Mouse (Mus musculus): ENCODE data around the gene Galnt6. TPM values are rescaled to one million over a fixed set of nuclear protein-coding genes. Genes with fewer than 3 reads are reported as not detected.

The Galnt6 gene
- polyA plus RNA-seq, 1 experiment from 2014 or later: 0.67 TPM

DNA sequence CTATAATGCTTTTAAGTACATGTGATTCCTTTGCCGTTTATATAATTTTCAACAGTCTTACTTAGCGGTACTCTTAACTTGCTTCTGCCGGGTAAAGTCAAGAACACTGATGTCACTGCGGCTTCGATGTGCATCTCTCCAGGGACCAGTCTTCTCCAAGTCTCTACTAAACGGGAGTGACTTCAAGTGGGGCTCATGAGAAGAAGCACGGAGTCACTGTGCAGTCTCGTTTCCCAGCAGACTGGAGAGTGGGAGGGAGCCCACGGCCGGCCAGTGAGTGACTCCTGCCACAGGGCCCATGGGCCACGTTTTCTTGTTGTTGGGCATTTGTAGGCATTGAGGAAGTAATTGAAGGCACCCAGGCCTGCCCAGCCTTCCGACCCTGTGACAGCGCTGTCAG lies 38.7 kb upstream of the Galnt6 start:
- Histone ChIP-seq H3K4me3 (ENCODE audit: low read length) (no peak overlapping the region), H3K4me2 (ENCODE audit: low read depth, low read length) (no peak overlapping the region), H3K9ac (ENCODE audit: low read length) (no peak overlapping the region), H3K36me3 (ENCODE audit: control insufficient read depth, insufficient read depth, low read length) (no peaks in the 10 kb centered on the region), H3K27me3 (ENCODE audit: control insufficient read depth, insufficient read depth, low read depth, low read length) (peaks cover 31% of the 10 kb centered on the region), H3K4me1 (replicated peaks; ENCODE audit: control insufficient read depth, insufficient read depth, low read length) (0 out of 2 replicates have a peak, but pooled peaks cover 3% of the 10 kb centered on the region), H3K27ac (ENCODE audit: low read length) (no peak overlapping the region), H3K9me3 (ENCODE audit: control insufficient read depth, low read length) (no peaks in the 10 kb centered on the region)
- ATAC-seq (ENCODE audit: low read depth): no peak
- WGBS: 64% methylated on average over 13 of the region's 13 CpGs

DNA sequence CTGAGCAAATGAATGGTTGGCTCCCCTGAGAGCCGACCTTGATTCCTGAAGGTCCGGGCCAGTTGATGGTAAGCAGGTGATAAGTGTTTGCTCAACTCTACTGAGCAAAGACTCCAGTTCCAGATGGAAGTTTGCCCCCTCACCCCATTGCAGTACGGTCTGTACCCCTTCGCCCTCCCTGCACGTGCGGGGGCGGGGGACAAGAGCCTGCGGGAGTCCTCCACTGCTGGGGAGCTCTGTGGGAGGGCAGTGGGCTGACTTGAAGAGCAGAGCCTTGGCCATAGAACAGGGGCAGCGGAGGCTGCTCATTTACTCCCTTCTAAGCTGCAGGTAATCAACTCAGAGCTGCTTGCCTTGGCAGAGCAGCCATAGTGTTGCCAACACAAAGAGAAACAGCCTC lies 37.6 kb upstream of the Galnt6 start:
- Histone ChIP-seq H3K27ac (ENCODE audit: low read length) (no peak overlapping the region), H3K27me3 (ENCODE audit: control insufficient read depth, insufficient read depth, low read depth, low read length) (peaks cover 41% of the 10 kb centered on the region), H3K9ac (ENCODE audit: low read length) (no peak overlapping the region), H3K4me1 (replicated peaks; ENCODE audit: control insufficient read depth, insufficient read depth, low read length) (peaks cover 6% of the 10 kb centered on the region; the same call in 1 of the 2 replicates), H3K4me3 (ENCODE audit: low read length) (no peak overlapping the region), H3K4me2 (ENCODE audit: low read depth, low read length) (peak overlapping the region; percentile 8; the same call in 1 of the 2 replicates), H3K9me3 (ENCODE audit: control insufficient read depth, low read length) (no peaks in the 10 kb centered on the region), H3K36me3 (ENCODE audit: control insufficient read depth, insufficient read depth, low read length) (no peaks in the 10 kb centered on the region)
- WGBS: 51% methylated on average over 9 of the region's 9 CpGs
- peak; percentile 75 for ATAC-seq (ENCODE audit: low read depth)

DNA sequence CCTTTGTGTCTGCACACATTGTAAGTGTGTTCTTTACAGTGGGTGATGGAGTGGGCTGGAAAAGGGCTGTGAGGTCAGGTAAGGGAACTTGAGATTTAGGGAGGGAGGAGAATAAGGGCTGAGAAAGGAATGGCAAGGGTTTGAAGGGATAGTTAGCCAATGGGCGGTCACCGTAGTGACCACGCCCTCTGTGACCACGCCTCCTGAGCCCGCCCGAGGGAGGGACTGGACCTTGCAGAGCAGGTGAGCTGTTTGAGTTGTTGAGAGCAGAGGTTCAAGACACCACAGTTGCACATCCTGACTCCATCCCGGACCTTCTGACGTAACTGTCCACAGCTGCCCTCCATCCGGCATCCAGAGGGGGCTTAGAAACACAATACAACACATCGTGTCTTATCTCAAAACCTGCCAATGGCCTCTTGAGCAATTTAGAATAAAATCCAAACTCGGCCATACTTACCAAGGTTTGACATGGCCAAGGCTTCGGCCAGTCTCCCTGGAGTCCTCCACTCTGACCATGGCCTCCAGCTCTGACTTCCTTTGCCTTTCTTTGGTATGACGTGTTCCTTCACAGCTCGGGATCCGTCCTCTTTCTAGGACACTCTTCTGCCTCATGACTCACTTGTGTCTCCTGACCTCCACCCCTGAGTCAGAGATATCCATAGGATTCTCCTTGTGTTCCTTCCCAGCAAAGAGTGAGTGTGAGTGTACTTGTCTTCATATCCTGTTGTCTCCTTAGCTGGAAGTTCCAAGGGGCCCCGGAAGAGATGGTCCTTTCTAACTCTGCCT lies 35.2 kb upstream of the Galnt6 start:
- Histone ChIP-seq H3K36me3 (ENCODE audit: control insufficient read depth, insufficient read depth, low read length) (no peaks in the 10 kb centered on the region), H3K4me3 (ENCODE audit: low read length) (no peak overlapping the region), H3K27ac (ENCODE audit: low read length) (no peak overlapping the region), H3K9ac (ENCODE audit: low read length) (no peak overlapping the region), H3K9me3 (ENCODE audit: control insufficient read depth, low read length) (no peaks in the 10 kb centered on the region), H3K4me1 (replicated peaks; ENCODE audit: control insufficient read depth, insufficient read depth, low read length) (peaks cover 10% of the 10 kb centered on the region), H3K27me3 (ENCODE audit: control insufficient read depth, insufficient read depth, low read depth, low read length) (peaks cover 48% of the 10 kb centered on the region), H3K4me2 (ENCODE audit: low read depth, low read length) (no peak overlapping the region)
- ATAC-seq (ENCODE audit: low read depth): no peak
- WGBS: 72% methylated on average over 16 of the region's 16 CpGs

DNA sequence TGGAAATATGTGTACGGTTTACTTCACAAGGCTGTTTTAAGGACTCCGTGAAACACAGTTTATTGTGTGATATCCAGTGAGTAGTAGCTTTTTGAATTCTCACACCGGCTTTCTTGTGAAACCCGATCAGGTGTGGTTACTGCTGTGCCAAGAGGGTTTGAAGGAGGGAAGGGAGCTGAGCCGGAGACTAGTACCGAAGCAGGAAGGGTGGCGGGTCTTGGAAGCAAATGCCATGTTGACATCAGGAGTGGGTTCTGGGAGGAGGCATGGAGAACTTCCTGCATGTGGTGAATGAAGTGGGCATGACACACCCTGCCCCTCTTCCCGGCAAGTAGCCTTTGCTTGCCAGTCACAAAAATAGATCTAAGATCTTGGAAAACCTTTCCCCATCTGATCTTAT lies 33.5 kb upstream of the Galnt6 start:
- no peaks in the 10 kb centered on the region for H3K36me3 ChIP-seq (ENCODE audit: control insufficient read depth, insufficient read depth, low read length)
- H3K9me3 ChIP-seq (ENCODE audit: control insufficient read depth, low read length): no peaks in the 10 kb centered on the region
- no peak for ATAC-seq (ENCODE audit: low read depth)
- WGBS: 34% methylated on average over 8 of the region's 8 CpGs
- H3K4me1 ChIP-seq (replicated peaks; ENCODE audit: control insufficient read depth, insufficient read depth, low read length): peaks cover 10% of the 10 kb centered on the region
- H3K27me3 ChIP-seq (ENCODE audit: control insufficient read depth, insufficient read depth, low read depth, low read length): peaks cover 48% of the 10 kb centered on the region
- H3K9ac ChIP-seq (ENCODE audit: low read length): no peak overlapping the region
- no peak overlapping the region; the same call in 1 of the 2 replicates for H3K4me3 ChIP-seq (ENCODE audit: low read length)
- no peak overlapping the region for H3K4me2 ChIP-seq (ENCODE audit: low read depth, low read length)
- no peak overlapping the region for H3K27ac ChIP-seq (ENCODE audit: low read length)

DNA sequence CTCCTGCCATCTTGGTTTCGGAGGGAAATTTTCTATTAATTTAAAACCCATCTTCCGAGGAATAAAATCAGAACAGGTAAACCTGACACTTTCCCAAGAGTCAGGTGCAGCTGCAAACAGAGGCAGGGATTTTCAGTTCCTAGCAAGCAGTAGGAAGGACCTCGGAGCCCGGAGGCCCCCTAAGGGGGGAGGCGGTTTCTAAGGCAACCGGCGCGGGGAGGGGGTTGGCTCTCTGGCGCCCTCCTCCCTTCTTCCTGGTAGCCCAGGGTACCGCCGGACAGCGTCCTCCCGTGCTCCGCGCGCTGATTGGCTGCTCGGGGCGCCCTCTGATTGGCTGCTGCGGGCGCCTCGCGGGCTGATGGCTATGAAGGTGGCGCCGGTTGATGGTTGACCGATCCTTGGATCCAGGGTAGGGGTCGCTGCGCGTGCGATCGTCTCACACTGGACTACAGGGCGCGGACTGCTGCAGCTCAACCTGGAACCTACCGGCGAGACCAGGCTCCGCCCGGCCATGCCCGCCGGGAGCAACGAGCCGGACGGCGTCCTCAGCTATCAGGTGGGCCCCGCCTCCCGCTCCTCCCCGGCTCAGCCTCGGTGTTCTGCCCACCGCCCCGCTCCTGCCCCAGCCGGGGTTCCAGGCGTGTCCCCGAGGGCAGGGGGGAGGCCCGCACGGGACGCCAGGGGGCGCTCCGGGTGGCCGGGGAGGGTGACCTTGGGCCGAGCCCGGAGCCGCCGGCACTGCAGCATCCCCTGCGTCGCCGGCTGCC lies 32.4 kb upstream of the Galnt6 start, which contains the start of gene Slc4a8:
Gene Slc4a8, plus strand, starts transcription at position 329 of the 767 bp plus-strand sequence.
- no peak within 1 kb of the TSS for H3K27ac ChIP-seq (ENCODE audit: low read length)
- H3K9ac ChIP-seq (ENCODE audit: low read length): peak within 1 kb of the TSS; percentile 26; the same call in 1 of the 2 replicates
- peak within 1 kb of the TSS; percentile 57 for H3K4me3 ChIP-seq (ENCODE audit: low read length)
- H3K4me1 ChIP-seq (replicated peaks; ENCODE audit: control insufficient read depth, insufficient read depth, low read length): peaks cover 8% of the 10 kb centered on the region
- H3K4me2 ChIP-seq (ENCODE audit: low read depth, low read length): peak within 1 kb of the TSS; percentile 91
- no peaks in the 10 kb centered on the region for H3K9me3 ChIP-seq (ENCODE audit: control insufficient read depth, low read length)
- ATAC-seq (ENCODE audit: low read depth): peak; percentile 92
- no peaks in the 10 kb centered on the region for H3K36me3 ChIP-seq (ENCODE audit: control insufficient read depth, insufficient read depth, low read length)
- WGBS: 1% methylated on average over 58 of the region's 64 CpGs
- H3K27me3 ChIP-seq (ENCODE audit: control insufficient read depth, insufficient read depth, low read depth, low read length): peaks cover 48% of the 10 kb centered on the region

DNA sequence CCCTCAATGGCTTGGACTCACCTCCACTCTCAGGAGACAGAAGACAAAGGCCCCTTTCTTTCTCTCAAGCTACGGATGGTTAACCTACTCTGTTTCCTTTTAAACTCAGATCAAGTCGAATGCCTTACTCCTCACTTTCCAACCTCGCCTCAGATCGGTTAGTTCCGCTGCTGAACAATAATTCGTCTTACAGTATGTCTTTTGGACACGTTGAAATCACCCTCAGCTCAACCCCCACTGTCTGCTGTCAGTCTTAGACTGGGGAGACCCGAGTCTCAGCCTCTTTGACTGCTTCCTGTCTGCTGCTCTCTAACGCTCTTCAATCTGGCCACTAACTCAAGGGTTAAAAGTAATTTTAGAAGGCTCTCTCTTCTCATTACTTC lies 31.9 kb upstream of the Galnt6 start:
- Histone ChIP-seq H3K4me2 (ENCODE audit: low read depth, low read length) (peak overlapping the region; percentile 91), H3K27me3 (ENCODE audit: control insufficient read depth, insufficient read depth, low read depth, low read length) (peaks cover 46% of the 10 kb centered on the region), H3K9me3 (ENCODE audit: control insufficient read depth, low read length) (no peaks in the 10 kb centered on the region), H3K9ac (ENCODE audit: low read length) (no peak overlapping the region), H3K27ac (ENCODE audit: low read length) (no peak overlapping the region), H3K36me3 (ENCODE audit: control insufficient read depth, insufficient read depth, low read length) (no peaks in the 10 kb centered on the region), H3K4me3 (ENCODE audit: low read length) (peak overlapping the region; percentile 57), H3K4me1 (replicated peaks; ENCODE audit: control insufficient read depth, insufficient read depth, low read length) (peaks cover 8% of the 10 kb centered on the region)
- no peak for ATAC-seq (ENCODE audit: low read depth)
- WGBS: 10% methylated on average over 9 of the region's 9 CpGs

DNA sequence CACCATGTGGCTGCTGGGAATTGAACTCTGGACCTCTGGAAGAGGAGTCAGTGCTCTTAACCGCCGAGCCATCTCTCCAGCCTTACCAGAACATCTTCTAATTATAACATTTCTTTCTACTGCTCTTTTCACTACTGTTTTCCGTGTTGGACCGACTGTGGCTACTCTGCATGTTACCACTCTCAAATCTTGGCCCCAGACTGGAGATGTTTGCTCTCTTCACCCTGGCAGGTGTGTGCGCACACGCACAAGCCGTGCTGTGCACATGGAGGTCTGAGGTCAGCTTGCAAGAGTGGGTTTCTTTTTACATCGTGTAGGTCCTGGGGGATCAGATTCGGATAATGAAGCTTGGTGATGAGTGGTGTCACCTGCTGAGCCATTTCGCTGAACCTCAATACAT lies 30.1 kb upstream of the Galnt6 start:
- H3K27ac ChIP-seq (ENCODE audit: low read length): no peak overlapping the region
- no peaks in the 10 kb centered on the region for H3K9me3 ChIP-seq (ENCODE audit: control insufficient read depth, low read length)
- H3K36me3 ChIP-seq (ENCODE audit: control insufficient read depth, insufficient read depth, low read length): no peaks in the 10 kb centered on the region
- no peak for ATAC-seq (ENCODE audit: low read depth)
- H3K4me1 ChIP-seq (replicated peaks; ENCODE audit: control insufficient read depth, insufficient read depth, low read length): peaks cover 8% of the 10 kb centered on the region
- H3K9ac ChIP-seq (ENCODE audit: low read length): no peak overlapping the region
- WGBS: 71% methylated on average over 10 of the region's 10 CpGs
- H3K27me3 ChIP-seq (ENCODE audit: control insufficient read depth, insufficient read depth, low read depth, low read length): peaks cover 31% of the 10 kb centered on the region
- H3K4me2 ChIP-seq (ENCODE audit: low read depth, low read length): no peak overlapping the region
- H3K4me3 ChIP-seq (ENCODE audit: low read length): no peak overlapping the region

DNA sequence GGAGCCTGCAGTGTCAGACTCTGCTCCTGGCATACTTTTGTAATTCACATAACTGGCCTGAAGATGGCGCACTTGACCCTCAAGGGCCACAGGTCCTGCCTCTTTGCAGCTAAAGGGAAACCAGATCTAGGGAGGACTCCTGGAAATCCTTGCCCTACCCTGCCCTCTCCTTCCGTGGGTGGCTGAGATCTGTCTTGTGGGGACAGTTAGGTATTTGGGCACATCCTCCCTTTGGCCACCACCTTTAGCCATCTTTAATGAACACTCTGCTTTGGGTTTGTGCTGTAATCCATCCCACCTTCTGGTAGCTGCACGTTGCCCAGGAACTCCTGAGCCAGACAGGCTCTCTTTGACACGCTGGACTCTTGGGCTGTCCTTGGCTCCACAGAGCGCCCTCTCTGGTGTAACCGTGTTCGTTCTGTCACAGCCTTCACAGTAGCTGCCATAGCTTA lies 28.4 kb upstream of the Galnt6 start:
- 2% methylated on average over 7 of the region's 7 CpGs for WGBS
- Histone ChIP-seq H3K27ac (ENCODE audit: low read length) (no peak overlapping the region), H3K9ac (ENCODE audit: low read length) (no peak overlapping the region), H3K9me3 (ENCODE audit: control insufficient read depth, low read length) (no peaks in the 10 kb centered on the region), H3K27me3 (ENCODE audit: control insufficient read depth, insufficient read depth, low read depth, low read length) (peaks cover 22% of the 10 kb centered on the region), H3K4me2 (ENCODE audit: low read depth, low read length) (no peak overlapping the region), H3K4me3 (ENCODE audit: low read length) (no peak overlapping the region), H3K36me3 (ENCODE audit: control insufficient read depth, insufficient read depth, low read length) (no peaks in the 10 kb centered on the region), H3K4me1 (replicated peaks; ENCODE audit: control insufficient read depth, insufficient read depth, low read length) (peaks cover 8% of the 10 kb centered on the region)
- 0 out of 2 replicates have a peak, but pooled peaks have one; percentile 9 for ATAC-seq (ENCODE audit: low read depth)
